Mouse (Mus musculus) skeletal muscle tissue, adult 2 months (tissue): ENCODE data around the gene Senp3.
A peak's percentile ranks its signal among the peaks of the same experiment; 100 is the strongest.

ENCODE experiments used
- DNase-seq: peaks from one replicate; pipeline ENCODE4 v3.0.0-alpha.2; 2012; ENCODE audit warnings: low read depth, low spot score

The Senp3 gene

DNA sequence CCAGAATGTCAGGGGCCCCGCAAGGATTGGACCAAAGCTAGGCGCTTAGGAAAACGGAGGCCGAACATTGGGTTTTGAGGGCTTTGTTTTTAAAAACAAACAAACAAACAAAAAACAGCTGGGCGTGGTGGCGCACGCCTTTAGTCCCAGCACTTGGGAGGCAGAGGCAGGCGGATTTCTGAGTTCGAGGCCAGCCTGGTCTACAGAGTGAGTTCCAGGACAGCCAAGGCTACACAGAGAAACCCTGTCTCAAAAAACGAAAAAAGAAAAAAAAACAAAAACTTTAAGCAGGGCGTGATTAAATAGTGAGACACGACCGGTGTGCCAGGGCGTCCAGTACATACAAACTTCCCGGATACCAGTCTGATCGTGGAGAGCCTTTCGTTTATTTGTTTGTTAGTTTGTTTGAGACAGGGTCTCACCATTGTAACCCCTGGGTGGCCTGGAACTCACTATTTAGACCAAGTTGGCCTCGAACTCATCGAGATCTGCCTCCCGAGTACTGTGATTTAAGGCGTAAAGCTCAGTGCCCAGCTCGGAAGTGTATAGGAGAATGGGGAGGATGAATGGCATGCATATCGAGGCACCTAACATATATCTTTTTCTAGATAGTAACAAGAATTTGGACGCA, 440 bp upstream of the Senp3 start:
- DNase-seq: no peak

DNA sequence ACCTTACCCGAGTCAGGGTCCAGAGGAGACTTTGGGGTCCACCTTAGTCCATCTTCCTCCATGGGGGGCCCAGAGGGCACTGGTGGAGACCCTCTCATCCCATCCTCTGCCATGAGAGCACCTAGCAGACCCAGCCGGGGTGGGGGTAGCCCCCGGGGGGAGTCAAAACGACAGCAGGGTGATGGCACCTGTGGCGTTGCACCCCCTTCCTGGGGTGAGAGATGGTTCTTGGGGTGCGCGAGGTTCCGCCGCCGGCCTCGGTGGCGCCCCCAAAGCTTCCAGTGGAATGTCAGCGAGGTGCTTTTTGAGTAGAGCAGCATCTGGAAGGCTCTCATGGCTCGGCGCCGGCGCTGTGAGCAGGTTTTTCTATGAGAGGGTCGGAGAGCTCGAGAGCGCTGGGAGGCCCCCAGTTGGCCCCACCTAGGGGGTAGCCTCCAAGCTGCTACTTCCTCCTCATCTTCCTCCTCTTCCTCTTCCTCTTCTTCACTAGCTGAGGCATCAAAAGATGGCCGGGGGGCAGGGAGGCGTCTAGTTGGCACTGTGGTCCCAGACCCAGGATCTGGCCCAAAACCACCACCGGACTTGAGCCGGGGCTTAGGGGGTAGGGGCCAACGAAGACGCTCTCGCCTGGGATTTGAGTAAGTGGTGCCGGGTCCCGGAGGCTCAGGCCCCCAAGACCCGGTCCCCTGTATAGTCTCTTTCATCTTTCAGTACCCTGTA, 1.6 kb downstream of the Senp3 start:
- DNase-seq: no peak

DNA sequence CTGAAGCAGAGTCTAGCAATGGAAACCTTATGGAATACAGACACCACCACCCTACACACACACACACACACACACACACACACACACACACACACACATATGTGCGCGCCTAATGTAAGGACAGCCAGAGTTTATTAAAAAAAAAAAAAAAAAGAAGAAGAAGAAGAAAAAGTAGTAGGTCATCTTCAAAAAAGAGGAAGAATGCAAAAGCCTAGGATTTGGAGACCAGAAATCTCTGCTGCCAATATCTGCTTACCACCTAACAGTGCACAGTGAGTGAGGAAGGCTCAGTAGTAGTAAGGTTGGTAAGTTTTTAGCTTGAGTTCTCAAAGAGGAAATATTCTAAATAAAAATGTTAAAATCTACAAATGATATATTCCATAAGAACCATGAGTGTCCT, 2.7 kb downstream of the Senp3 start:
- no peak for DNase-seq

DNA sequence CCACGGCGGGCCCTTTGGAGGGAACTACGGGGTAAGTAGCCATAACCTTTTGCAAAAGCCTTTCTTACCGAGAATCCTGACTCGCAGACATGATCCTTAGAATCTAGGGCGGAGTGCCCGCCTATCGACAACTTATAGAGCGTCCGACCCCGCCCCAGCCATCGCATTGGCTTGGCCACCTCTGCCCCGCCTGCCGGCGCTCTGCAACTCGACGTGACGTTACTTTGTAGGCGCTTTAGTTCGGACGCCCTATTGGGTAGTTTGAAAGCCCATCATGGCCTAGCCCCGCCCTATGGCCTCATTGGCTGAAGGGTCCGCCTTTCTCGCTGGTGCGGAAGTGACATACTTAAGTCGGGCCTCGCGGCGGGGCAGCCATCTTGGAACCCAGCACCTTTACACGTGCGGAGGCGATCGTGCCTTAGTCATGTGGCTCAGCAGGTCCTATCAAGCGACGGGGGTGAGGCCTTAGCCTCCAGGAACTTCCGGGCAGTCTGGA, 9.6 kb downstream of the Senp3 start, which contains the start of gene Eif4a1:
Gene Eif4a1 (minus strand): TSS at position 213 of the 496 bp plus-strand sequence.
- peak; percentile 100 for DNase-seq

DNA sequence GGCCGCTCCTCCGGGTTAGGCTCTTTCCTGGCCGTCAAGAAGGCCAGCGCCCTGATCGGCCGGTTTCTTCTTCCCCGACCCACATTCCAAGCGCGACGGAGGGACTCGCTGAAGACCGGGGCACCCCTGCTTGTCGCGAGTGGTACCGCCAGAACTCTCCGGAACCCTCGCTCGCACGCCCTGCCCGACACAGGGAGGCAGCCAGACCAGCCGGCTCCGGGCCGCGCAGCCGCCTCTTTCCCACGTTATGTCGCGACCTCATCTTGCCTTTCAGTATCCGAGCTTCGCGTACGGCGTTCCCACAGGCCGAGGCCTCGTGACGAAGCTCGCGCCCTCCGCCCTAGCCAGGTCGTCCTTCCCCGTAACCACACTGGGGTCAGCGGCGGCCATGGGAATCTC, 10.2 kb downstream of the Senp3 start:
- no peak for DNase-seq

DNA sequence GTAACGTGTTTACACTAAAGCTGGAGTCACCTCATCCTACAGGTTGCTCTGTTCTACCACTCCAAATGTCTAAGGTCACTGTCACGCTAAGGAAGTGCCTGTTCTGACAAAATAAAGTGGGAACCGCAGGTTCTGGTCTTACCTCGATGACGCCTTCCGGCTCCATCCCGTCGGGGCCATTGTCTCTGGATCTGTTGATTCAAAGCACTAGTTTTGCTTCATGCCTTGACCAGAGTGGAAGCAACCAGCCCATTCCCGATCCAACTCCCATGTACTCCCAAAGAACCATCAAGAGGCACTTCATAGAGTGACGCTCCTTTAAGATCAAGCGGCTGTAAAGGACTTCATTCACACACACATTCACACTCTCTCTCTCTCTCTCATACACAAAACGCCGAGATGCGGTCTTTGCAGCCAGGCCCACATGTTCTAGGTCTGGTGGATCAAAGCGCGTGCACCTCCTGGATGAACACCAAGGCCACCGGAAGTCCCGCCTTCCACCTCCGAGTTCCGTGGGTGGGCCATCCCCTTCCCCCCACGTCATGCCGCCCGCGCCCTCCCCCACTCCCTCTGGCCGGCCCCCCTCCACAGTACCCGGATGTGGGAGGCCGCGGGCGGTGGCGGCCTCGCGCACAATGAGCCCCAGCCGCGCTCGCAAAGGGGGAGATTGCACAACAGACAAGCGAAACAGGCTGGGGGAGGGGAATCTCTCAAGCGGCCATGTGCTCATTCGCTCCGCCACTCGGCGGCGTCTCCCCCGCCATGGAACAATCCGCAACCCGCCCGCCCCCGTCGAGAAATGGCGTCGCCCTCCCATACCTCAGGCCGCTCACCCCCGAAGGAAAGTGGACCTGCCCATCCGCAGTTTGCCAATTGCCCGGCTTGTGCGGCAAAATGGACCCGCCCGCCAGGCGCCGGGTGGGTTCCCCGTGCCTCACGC, 10.8 kb downstream of the Senp3 start:
- peak; percentile 95 for DNase-seq

DNA sequence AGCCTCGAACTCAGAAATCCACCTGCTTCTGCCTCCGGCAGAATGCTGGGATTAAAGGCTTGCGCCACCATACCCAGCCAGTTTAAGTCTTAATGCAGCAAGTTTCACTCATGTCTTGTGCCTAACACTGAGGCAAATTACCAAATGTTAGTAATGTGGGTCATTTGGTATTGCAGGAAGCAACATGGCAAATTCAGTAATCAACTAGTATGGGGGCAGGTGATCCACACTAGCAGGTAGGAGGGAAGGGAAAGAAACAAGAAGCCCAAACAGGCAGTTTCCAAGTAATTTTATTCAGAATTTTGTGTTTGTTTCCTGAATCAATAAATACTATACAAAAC, 15.2 kb downstream of the Senp3 start:
- DNase-seq: no peak

DNA sequence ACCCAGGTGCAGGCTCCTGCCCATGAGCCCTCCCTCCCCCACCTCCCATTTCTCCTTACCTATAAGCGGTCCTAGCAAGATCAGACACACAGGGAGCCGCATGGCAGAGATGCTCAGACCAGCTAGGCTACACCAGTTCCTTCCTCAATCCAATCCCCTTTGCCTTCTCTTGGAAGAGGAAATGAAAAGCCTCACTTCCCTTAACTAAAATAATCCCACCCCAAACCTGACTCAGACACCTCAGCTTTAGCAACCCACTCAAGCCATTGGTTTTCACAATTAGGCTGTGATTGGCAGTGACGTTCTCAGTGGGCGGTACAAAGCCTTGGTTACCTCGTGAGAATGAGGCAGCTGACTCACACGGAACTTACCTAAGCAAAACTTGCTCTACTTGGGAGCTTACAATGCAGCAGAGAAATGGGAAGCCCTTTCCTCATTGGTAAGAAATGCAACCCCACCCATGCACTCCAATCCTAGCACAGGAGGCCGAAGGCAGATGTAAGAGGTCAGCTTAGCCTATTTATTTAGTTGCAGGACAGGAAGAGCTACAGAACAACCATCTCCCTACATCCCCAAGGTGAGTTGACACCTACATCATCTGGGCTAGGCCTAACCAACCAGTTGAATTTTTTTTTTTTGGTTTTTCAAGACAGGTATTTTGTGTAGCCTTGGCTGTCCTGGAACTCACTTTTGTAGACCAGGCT, 15.8 kb downstream of the Senp3 start, which contains the start of gene Cd68:
Gene Cd68 (minus strand): TSS at position 193 of the 704 bp plus-strand sequence.
- no peak for DNase-seq

DNA sequence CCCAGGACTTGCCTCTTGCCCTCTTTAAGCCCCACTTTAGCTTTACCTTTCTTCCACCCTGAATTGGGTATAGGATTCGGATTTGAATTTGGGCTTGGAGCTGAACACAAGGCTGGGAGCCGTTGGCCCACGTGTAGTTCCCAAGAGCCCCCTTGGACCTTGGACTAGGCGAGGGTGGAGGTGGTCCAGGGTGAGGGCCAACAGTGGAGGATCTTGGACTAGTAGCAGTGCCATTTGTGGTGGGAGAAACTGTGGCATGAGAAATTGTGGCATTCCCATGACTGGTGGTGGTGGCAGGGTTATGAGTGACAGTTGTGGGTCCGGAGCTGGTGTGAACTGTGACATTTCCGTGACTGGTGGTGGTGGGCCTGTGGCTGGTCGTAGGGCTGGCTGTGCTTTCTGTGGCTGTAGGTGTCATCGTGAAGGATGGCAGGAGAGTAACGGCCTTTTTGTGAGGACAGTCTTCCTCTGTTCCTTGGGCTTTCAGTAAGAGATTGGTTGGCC, 16.4 kb downstream of the Senp3 start:
- no peak for DNase-seq

DNA sequence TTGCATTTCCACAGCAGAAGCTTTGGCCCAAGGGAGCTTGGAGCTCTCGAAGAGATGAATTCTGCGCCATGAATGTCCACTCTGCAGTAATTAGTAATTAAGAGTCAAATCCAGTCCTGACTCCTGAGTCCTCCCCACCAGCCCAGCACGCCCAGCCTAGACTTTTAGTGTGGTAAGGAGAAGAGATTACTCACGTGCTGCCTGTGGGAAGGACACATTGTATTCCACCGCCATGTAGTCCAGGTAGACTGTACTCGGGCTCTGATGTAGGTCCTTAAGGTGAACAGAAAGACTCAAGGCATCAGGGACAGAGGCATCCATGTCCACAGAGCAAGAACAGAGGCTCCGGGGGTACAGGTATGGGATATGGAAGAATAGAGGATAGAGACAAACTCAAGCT, 17.0 kb downstream of the Senp3 start:
- no peak for DNase-seq

DNA sequence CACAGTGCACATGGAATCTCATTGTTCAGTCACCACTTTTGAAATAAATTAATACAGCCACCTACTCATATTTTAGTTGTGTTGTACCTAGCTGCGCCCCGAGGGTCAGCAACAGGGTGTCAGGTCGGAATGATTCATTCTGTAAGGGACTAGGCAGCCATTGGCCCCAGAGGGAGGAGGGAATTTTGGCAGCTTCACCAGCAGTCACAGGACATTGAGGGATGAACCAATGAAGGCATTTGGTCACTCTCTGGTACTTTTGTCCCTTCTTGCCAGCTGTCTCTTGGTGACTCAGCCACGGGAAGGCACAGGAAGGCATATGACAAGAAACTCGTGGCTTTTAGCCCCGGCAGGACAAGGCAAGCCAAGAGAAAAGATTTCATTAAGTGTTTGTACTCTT, 18.1 kb downstream of the Senp3 start:
- no peak for DNase-seq

DNA sequence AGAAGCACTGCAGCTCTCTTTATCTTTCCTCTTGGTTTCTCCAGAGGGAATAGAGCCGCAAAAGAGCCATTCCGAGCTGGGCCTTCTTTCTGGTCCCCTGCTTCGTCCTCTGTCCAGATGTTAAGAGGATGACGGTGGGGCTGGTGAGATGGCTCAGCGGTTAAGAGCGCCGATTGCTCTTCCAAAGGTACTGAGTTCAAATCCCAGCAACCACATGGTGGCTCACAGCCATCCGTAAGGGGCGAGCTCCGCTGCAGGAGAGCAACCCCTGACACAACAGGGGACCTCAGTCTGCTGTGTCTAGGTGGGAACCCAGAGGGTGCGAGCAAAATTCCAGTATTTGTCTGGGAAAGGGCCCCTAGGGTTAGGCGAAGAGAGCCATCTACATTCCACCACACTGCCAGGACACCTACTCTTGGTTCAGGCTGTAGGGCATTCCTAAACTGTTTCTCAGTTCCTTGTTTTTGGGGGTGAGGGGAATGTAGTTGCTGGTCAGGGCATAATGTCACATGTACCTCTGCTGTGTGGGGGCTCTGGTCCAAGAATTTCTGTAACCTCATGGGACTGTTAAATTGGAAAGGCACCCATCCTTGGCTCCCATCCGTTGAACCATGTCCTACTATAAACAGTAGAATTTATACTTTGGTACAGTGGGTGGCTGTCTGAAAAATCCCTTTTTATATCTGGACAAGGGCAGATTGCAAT, 18.8 kb downstream of the Senp3 start:
- no peak for DNase-seq

DNA sequence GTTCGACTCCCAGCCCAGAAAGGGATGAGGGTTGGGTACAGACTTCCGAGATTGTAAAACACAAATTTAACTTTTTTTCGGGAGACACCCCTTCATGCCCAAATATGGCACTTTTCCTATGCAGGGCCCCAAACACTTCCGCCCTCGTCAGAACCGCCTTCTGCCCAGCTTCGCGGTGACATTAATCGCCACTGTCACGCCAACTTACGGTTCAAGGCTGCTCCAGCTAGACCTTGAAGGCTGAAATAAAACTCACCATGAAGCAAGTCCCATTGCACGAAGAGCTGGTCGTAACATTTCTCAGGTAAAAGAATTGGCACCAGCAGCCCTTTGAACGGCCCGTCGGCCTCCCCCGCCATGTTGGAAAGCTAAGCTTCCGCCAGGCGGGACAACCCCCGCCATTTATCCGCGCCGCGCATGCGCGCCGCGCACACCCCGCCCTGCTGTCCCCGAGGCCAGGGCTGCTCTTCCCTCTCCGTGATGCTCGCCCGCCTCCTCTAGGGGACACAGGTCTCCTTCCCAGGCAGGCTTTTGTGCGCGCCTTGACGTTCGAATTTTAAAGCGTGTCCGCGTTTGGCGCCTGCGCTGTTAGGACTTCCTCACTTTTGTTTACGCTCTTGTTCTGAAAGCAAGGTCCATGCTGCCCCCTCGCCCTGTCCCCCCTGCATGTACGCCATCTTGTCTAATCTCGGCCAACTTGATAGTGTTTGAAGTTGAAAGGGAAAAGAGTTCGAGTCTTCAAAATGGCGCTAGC, 19.5 kb downstream of the Senp3 start, which contains the start of gene Mpdu1:
Gene Mpdu1 (minus strand): TSS at position 430 of the 754 bp plus-strand sequence.
- peak; percentile 98 for DNase-seq

DNA sequence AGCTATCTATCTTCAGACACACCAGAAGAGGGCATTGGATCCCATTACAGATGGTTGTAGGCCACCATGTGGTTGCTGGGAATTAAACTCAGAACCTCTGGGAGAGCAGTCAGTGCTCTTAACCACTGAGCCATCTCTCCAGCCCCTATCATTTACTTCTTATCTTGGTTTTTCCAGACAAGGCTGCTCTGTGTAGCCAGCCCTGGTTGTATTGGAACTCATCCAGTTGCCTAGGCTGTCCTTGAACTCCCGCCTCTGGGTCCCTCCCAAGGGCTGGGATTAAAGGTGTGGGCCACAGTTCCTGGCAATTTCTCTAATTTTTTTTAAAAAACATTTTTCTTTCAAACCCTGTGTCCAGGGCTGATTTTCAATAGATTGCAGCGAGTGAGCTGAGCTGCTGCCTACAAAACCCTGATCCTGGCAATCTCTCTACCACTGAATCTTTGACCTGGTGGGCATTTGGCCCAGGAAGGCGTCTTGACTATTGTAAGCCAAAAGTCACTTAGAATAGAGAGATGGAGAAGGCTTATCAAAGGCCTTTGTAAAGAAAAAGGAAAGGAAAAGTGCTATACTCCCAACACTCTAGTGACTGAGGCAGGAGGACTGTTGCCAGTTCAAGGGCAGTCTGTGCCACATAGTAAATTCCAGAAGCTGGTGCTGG, 20.5 kb downstream of the Senp3 start:
- DNase-seq: no peak

DNA sequence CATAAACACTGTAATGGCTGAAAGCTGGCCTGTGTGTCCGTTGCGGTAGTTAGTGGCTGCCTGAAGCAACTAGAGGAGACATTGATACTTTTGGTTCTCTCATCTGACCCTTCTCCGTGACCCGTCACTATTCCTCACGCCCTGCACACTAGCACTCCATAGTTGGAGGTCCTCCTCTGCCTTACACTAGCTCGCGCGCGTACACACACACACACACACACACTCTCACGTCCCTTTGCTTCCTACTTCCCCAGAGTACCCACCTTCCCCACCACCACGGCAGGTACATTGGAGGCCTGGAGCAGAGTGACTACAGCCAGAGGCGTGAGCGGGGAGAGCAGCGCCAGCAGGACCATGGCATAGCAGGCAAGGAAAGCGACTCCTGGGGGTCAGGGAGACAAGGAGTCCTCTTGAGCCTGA, 24.4 kb downstream of the Senp3 start:
- no peak for DNase-seq

DNA sequence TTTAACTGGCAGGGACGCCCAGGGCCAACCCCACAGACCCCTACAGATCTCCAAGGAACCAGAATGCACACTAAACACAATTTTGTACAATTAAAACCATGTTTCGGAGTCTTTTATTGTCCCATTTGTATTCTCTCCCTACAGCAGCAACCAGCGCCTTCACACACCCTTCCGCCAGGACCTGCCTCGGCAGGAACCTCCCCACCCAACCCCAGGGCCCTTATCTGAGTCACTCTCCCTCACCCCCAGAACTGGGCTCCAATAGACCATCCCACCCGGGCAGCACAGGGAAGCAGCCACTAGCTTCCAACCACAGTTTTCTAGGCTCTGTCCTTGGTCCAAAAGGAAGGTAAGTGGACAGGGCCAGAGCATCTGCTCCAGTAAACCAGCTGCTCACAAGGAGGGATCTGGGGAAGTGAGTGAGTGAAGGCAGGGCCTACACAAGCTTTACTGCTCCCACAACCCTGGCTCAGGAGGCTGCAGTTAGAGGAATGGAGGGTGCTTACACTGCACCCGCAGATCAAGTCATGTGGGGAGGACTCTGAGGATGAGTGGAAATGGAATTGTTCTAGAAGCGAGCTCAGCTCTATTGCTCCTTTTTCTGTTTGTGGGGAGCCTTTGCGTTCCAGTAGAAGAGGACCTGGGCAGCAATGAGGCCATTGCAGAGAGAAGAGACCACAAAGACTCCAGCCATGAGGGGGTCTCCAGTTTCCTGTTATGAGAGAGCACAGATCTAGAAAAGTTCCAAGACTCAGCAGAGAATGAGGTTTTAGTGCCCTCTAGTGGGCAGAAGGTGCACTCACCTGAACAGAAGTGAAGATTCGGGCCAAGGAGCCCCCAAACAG, 25.0 kb downstream of the Senp3 start:
- no peak for DNase-seq

DNA sequence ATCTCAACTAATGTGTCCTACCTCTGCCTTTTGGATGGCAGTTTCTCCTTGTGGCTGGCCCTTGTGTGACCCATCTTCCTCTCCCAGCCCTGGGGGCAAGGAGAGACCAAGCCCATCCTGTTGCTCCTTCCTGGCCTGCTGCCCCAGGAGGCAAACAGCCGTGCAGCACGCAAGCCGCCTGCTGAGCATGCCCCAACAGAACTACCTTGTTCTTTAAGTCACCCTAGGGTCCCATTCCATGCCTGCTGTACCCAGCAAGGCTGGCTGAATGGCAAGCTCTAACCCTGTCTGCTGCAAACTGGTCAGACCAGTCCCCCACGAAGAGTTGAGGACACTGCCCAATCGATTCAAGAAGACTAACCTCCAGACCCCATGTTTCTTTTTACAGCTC, 25.8 kb downstream of the Senp3 start:
- no peak for DNase-seq
